Mouse (Mus musculus) embryo, embryonic 10.5 days (tissue): Measurements from ENCODE around the gene Nkapd1.

ENCODE experiments used
- DNase-seq: peaks from one replicate; pipeline ENCODE4 v3.0.0-alpha.2; 2015; ENCODE audit warnings: low spot score

Nkapd1 gene

GRCm38 (mm10) chr9:50601536-50601935, 15.7 kb downstream of the Nkapd1 start:
- DNase-seq, result no peak

GRCm38 (mm10) chr9:50596973-50597372, 20.3 kb downstream of the Nkapd1 start:
- no peak for DNase-seq

GRCm38 (mm10) chr9:50594794-50595417, 22.4 kb downstream of the Nkapd1 start:
- DNase-seq, result no peak

GRCm38 (mm10) chr9:50593544-50593943, 23.7 kb downstream of the Nkapd1 start:
- peak; percentile 69 for DNase-seq

GRCm38 (mm10) chr9:50592955-50593354, 24.3 kb downstream of the Nkapd1 start:
- no peak for DNase-seq

- DNase-seq, result no peak
Measured at GRCm38 (mm10) chr9:50590856-50591518, 26.3 kb downstream of the Nkapd1 start.

GRCm38 (mm10) chr9:50586955-50587354, 30.3 kb downstream of the Nkapd1 start:
- no peak for DNase-seq

GRCm38 (mm10) chr9:50585145-50585818, 32.0 kb downstream of the Nkapd1 start:
- DNase-seq, result no peak

GRCm38 (mm10) chr9:50580370-50580769, 36.9 kb downstream of the Nkapd1 start:
- no peak for DNase-seq

- no peak for DNase-seq
Measured at GRCm38 (mm10) chr9:50569599-50570525, 47.4 kb downstream of the Nkapd1 start.

GRCm38 (mm10) chr9:50567881-50568280, 49.4 kb downstream of the Nkapd1 start:
- no peak for DNase-seq

- DNase-seq, result no peak
Measured at GRCm38 (mm10) chr9:50567372-50567771, 49.9 kb downstream of the Nkapd1 start.

- no peak for DNase-seq
Measured at GRCm38 (mm10) chr9:50565940-50566339, 51.3 kb downstream of the Nkapd1 start.

- DNase-seq, result no peak
Measured at GRCm38 (mm10) chr9:50565173-50565572, 52.1 kb downstream of the Nkapd1 start.

- DNase-seq, result no peak
Measured at GRCm38 (mm10) chr9:50561918-50562360, 55.3 kb downstream of the Nkapd1 start.

GRCm38 (mm10) chr9:50561145-50561917, 55.9 kb downstream of the Nkapd1 start, which contains the start of gene Tex12:
Gene Tex12 (minus strand): TSS chr9:50561325.
- no peak for DNase-seq
